Mouse (Mus musculus): ENCODE data around the gene Tunar. TPM values are rescaled to one million over a fixed set of nuclear protein-coding genes. Genes with fewer than 3 reads are reported as not detected.

The Tunar gene
- polyA plus RNA-seq, 1 experiment from 2014 or later: 18.6 TPM

DNA sequence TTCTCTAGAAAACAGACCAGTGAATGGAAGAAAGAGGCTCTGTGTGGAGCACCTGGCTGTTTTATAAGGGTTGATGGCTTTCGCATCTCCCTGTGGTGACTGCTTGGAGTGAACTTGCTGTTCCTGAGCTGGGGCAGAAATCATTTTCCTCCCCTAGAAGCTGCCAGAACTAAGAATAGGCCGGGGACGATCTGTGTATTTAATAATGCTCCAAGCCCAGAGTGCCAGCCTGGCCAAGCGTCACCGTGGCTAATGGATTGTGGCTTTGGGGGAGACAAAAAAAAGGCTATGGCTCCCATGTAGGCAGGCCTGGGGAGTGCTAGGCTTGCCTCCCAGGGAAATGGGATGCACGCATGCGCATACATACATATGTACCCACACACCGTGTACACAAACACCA, 80.2 kb downstream of the Tunar start:
- 70% methylated on average over 8 of the region's 8 CpGs for WGBS
- H3K4me2 ChIP-seq: no peak overlapping the region
- no peaks in the 10 kb centered on the region for H3K27me3 ChIP-seq (replicated peaks)
- ATAC-seq (replicated peaks): no peak
- no peaks in the 10 kb centered on the region for H3K36me3 ChIP-seq (replicated peaks)
- H3K27ac ChIP-seq: no peak overlapping the region; the same call in 1 of the 2 replicates
- H3K9ac ChIP-seq: no peak overlapping the region
- H3K9me3 ChIP-seq: no peaks in the 10 kb centered on the region
- 0 out of 2 replicates have a peak, but pooled peaks cover 5% of the 10 kb centered on the region for H3K4me1 ChIP-seq
- H3K4me3 ChIP-seq: no peak overlapping the region

DNA sequence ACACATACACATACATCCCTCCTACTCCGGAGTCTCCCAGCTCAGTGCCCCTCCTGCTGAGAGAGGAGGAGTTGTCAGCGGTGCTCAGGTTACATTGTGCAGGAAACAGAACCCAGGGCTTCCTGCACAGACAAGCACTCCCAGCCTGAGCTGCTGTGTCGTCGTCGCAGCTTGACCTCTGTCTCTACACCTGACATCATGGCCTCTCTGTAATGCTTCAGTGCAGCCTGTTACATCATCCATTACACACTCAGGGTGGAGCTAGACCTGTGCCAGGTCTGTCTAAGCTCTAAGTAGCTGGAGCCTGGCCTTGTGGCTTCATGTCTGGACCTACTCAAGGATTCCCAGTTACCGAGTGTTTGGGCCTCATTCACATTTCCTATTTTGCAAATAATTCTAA, 86.8 kb downstream of the Tunar start:
- Histone ChIP-seq H3K9me3 (no peaks in the 10 kb centered on the region), H3K27ac (no peak overlapping the region), H3K4me2 (no peak overlapping the region), H3K4me1 (no peaks in the 10 kb centered on the region), H3K36me3 (replicated peaks) (no peaks in the 10 kb centered on the region), H3K4me3 (no peak overlapping the region), H3K9ac (no peak overlapping the region), H3K27me3 (replicated peaks) (no peaks in the 10 kb centered on the region)
- no peak for ATAC-seq (replicated peaks)
- 67% methylated on average over 6 of the region's 6 CpGs for WGBS

- ATAC-seq (replicated peaks): no peak
Measured at GRCm38 (mm10) chr12:105426541-105426940, 92.9 kb downstream of the Tunar start.

GRCm38 (mm10) chr12:105427039-105427757, 93.5 kb downstream of the Tunar start:
- no peak overlapping the region for H3K9ac ChIP-seq
- H3K27me3 ChIP-seq (replicated peaks): no peaks in the 10 kb centered on the region
- H3K36me3 ChIP-seq (replicated peaks): no peaks in the 10 kb centered on the region
- H3K4me3 ChIP-seq: no peak overlapping the region
- ATAC-seq (replicated peaks): peak; percentile 82
- 0 out of 2 replicates have a peak, but pooled peaks cover 4% of the 10 kb centered on the region for H3K4me1 ChIP-seq
- WGBS: 29% methylated on average over 10 of the region's 10 CpGs
- H3K9me3 ChIP-seq: no peaks in the 10 kb centered on the region
- no peak overlapping the region for H3K27ac ChIP-seq
- no peak overlapping the region for H3K4me2 ChIP-seq

More at GRCm38 (mm10) chr12:105426541-105426940, 92.9 kb downstream of the Tunar start:
- H3K4me3 ChIP-seq: no peak overlapping the region
- no peak overlapping the region for H3K4me2 ChIP-seq
- no peak overlapping the region for H3K9ac ChIP-seq
- H3K9me3 ChIP-seq: no peaks in the 10 kb centered on the region
- H3K27me3 ChIP-seq (replicated peaks): no peaks in the 10 kb centered on the region
- no peak overlapping the region for H3K27ac ChIP-seq
- 78% methylated on average over 7 of the region's 7 CpGs for WGBS
- H3K36me3 ChIP-seq (replicated peaks): no peaks in the 10 kb centered on the region
- H3K4me1 ChIP-seq: 0 out of 2 replicates have a peak, but pooled peaks cover 4% of the 10 kb centered on the region

DNA sequence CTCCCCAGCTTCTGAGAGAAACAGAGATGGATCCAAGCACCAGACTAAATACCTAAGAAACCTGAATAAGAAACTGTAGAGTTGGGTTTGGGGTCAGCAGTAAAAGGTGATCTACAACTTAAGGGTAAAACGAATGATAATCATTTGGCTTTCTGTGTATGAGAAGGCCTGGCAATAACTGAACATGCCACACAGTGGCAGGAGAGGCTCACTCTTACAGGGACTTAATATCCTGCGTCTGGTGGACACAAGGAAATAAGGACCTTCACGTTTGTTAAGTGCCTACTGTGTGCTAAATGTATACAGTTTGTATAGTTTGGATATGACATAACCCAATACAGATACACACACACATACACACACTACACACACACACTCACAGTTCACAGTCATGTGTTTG, 98.2 kb downstream of the Tunar start:
- 52% methylated on average over 3 of the region's 3 CpGs for WGBS
- no peak for ATAC-seq (replicated peaks)

GRCm38 (mm10) chr12:105432807-105433206, 99.1 kb downstream of the Tunar start:
- Histone ChIP-seq H3K4me3 (no peak overlapping the region), H3K27ac (no peak overlapping the region), H3K36me3 (replicated peaks) (no peaks in the 10 kb centered on the region), H3K4me2 (no peak overlapping the region), H3K27me3 (replicated peaks) (no peaks in the 10 kb centered on the region), H3K9me3 (no peaks in the 10 kb centered on the region), H3K9ac (no peak overlapping the region), H3K4me1 (no peaks in the 10 kb centered on the region)
- WGBS: 74% methylated on average over 3 of the region's 3 CpGs
- ATAC-seq (replicated peaks): no peak

More for the DNA sequence above, 98.2 kb downstream of the Tunar start:
- H3K27me3 ChIP-seq (replicated peaks): no peaks in the 10 kb centered on the region
- no peak overlapping the region for H3K9ac ChIP-seq
- no peaks in the 10 kb centered on the region for H3K9me3 ChIP-seq
- H3K4me1 ChIP-seq: 0 out of 2 replicates have a peak, but pooled peaks cover 4% of the 10 kb centered on the region
- H3K4me3 ChIP-seq: no peak overlapping the region
- no peak overlapping the region for H3K4me2 ChIP-seq
- no peak overlapping the region for H3K27ac ChIP-seq
- H3K36me3 ChIP-seq (replicated peaks): no peaks in the 10 kb centered on the region

Other genes with a start within 250 kb of the Tunar start
- gene Tcl1b2, start 187.9 kb upstream of the Tunar start, polyA plus RNA-seq (2015; fragmentation: Nextera tagmentation; extraction: Ambion mirVana): not detected in 2 replicates
- gene Tcl1b1, start 174.2 kb upstream of the Tunar start, polyA plus RNA-seq (2015; fragmentation: Nextera tagmentation; extraction: Ambion mirVana): not detected in 2 replicates
- not detected in 2 replicates for gene Tcl1b5, start 157.5 kb upstream of the Tunar start, polyA plus RNA-seq (2015; fragmentation: Nextera tagmentation; extraction: Ambion mirVana)
- gene Tcl1b3, start 142.8 kb upstream of the Tunar start, polyA plus RNA-seq (2015; fragmentation: Nextera tagmentation; extraction: Ambion mirVana): not detected in 2 replicates
- gene Tcl1b4, start 131.9 kb upstream of the Tunar start, polyA plus RNA-seq (2015; fragmentation: Nextera tagmentation; extraction: Ambion mirVana): not detected in 2 replicates
- not detected in 2 replicates for gene Tcl1, start 111.1 kb upstream of the Tunar start, polyA plus RNA-seq (2015; fragmentation: Nextera tagmentation; extraction: Ambion mirVana)
- 15.3 and 15.5 TPM in 2 replicates for gene D430019H16Rik, start 120.0 kb downstream of the Tunar start, polyA plus RNA-seq (2015; fragmentation: Nextera tagmentation; extraction: Ambion mirVana)
- 1.9 TPM in 2 replicates for gene Bdkrb2, start 229.4 kb downstream of the Tunar start, polyA plus RNA-seq (2015; fragmentation: Nextera tagmentation; extraction: Ambion mirVana)